Comparison of ENCODE assay signal across 17 mouse cellular contexts in genomic region chr9:43233044-43233443, GRCm38 (mm10). TPM values are rescaled to one million over a fixed set of nuclear protein-coding genes. Genes with fewer than 3 reads are reported as not detected.
A peak's percentile ranks its signal among the peaks of the same experiment; 100 is the strongest.
DNase-seq lines count a peak whose midpoint lies in the region; ATAC-seq lines count a peak whose summit lies in the region.
"Had no signal": no experiment of that assay in that cellular context is flagged by ENCODE, and none has a peak within 500 bp of the region (broad histone marks: within the 10 kb centered on the region; RNA-seq: fewer than 3 reads in every experiment).

No protein-coding gene starts in this region.

- peaks cover 11% of the 10 kb centered on the region for H3K27me3 ChIP-seq in forebrain, embryonic 10.5 days (ENCODE audit: poor library complexity, severe bottlenecking)
- no peaks in the 10 kb centered on the region for H3K27me3 ChIP-seq in forebrain, embryonic 11.5 days (ENCODE audit: control insufficient read depth, insufficient read depth, low read length)
- H3K27me3 ChIP-seq in kidney, embryonic 16.5 days (ENCODE audit: insufficient read depth, low read length) = no peaks in the 10 kb centered on the region
- no peaks in the 10 kb centered on the region for H3K27me3 ChIP-seq in intestine, embryonic 15.5 days (replicated peaks)
- no peaks in the 10 kb centered on the region for H3K27me3 ChIP-seq in liver, embryonic 16.5 days (ENCODE audit: control insufficient read depth, insufficient read depth, low read depth, low read length)
- H3K27me3 ChIP-seq: heart, embryonic 15.5 days had no signal

- no peak overlapping the region for H3K9ac ChIP-seq in forebrain, embryonic 11.5 days (ENCODE audit: low read length)
- no peak overlapping the region for H3K9ac ChIP-seq in kidney, embryonic 16.5 days (replicated peaks; ENCODE audit: low read length)
- no peak overlapping the region for H3K9ac ChIP-seq in intestine, embryonic 15.5 days
- no peak overlapping the region for H3K9ac ChIP-seq in liver, embryonic 16.5 days (ENCODE audit: low read depth, low read length)
- H3K9ac ChIP-seq: heart, embryonic 15.5 days; hindbrain, embryonic 13.5 days had no signal

- DNase-seq in forebrain, embryonic 10.5 days (ENCODE audit: extremely low spot score, low spot score) = no peak
- DNase-seq in forebrain, embryonic 11.5 days (ENCODE audit: low spot score) = no peak
- no peak for DNase-seq in kidney, adult 11 months
- no peak for DNase-seq in Muller cell, postnatal 12 days (ENCODE audit: inconsistent ontology term)
- no peak for DNase-seq in right cerebral cortex, adult 2 months (ENCODE audit: low spot score in 2 of 2)
- DNase-seq: adrenal gland, postnatal 14 days; cerebellum, adult 9-11 months; gastrocnemius, postnatal 36 days; layer of hippocampus, adult 9-11 months; lung, postnatal 10 days had no signal

- no peak for ATAC-seq in forebrain, embryonic 11.5 days (replicated peaks; ENCODE audit: low FRiP score)
- no peak for ATAC-seq in kidney, embryonic 16.5 days (ENCODE audit: low FRiP score, low TSS enrichment)
- ATAC-seq in intestine, embryonic 15.5 days = no peak
- no peak for ATAC-seq in liver, embryonic 16.5 days (ENCODE audit: low read depth)

- 0 out of 2 replicates have a peak overlapping the region, but pooled peaks have one; percentile 74 for H3K27ac ChIP-seq in forebrain, embryonic 10.5 days
- no peak overlapping the region for H3K27ac ChIP-seq in forebrain, embryonic 11.5 days (ENCODE audit: low read depth, low read length)
- peak overlapping the region; percentile 1; the same call in 1 of the 2 replicates for H3K27ac ChIP-seq in kidney, embryonic 16.5 days (ENCODE audit: low read length)
- H3K27ac ChIP-seq in intestine, embryonic 15.5 days = peak overlapping the region; percentile 89
- H3K27ac ChIP-seq in liver, embryonic 16.5 days (ENCODE audit: low read length) = peak overlapping the region; percentile 73
- H3K27ac ChIP-seq: heart, embryonic 15.5 days; hindbrain, embryonic 13.5 days had no signal

- 81% methylated on average over 5 of the region's 5 CpGs for WGBS in forebrain, embryonic 10.5 days
- WGBS in forebrain, embryonic 11.5 days = 70% methylated on average over 5 of the region's 5 CpGs
- 68% methylated on average over 5 of the region's 5 CpGs for WGBS in kidney, embryonic 16.5 days
- WGBS in intestine, embryonic 15.5 days = 41% methylated on average over 5 of the region's 5 CpGs
- WGBS in liver, embryonic 16.5 days (ENCODE audit: insufficient replicate concordance) = 70% methylated on average over 5 of the region's 5 CpGs

- H3K4me2 ChIP-seq in forebrain, embryonic 11.5 days (ENCODE audit: low read depth, low read length, severe bottlenecking) = no peak overlapping the region
- H3K4me2 ChIP-seq in kidney, embryonic 16.5 days (replicated peaks; ENCODE audit: low read depth, low read length) = no peak overlapping the region
- H3K4me2 ChIP-seq in intestine, embryonic 15.5 days (replicated peaks) = no peak overlapping the region
- no peak overlapping the region for H3K4me2 ChIP-seq in liver, embryonic 16.5 days (ENCODE audit: low read depth, low read length)
- H3K4me2 ChIP-seq: heart, embryonic 15.5 days; hindbrain, embryonic 13.5 days had no signal

- H3K36me3 ChIP-seq in forebrain, embryonic 10.5 days (replicated peaks) = peaks cover 80% of the 10 kb centered on the region
- H3K36me3 ChIP-seq in forebrain, embryonic 11.5 days (ENCODE audit: control insufficient read depth, insufficient read depth, low read length) = no peaks in the 10 kb centered on the region
- H3K36me3 ChIP-seq in kidney, embryonic 16.5 days (ENCODE audit: insufficient read depth, low read length) = peaks cover 4% of the 10 kb centered on the region; the same call in 1 of the 2 replicates
- H3K36me3 ChIP-seq in intestine, embryonic 15.5 days = no peaks in the 10 kb centered on the region
- no peaks in the 10 kb centered on the region; the same call in none of the 2 replicates for H3K36me3 ChIP-seq in liver, embryonic 16.5 days (ENCODE audit: control insufficient read depth, insufficient read depth)
- H3K36me3 ChIP-seq: heart, embryonic 15.5 days; hindbrain, embryonic 13.5 days had no signal

- no peaks in the 10 kb centered on the region for H3K9me3 ChIP-seq in forebrain, embryonic 10.5 days
- H3K9me3 ChIP-seq in forebrain, embryonic 11.5 days (ENCODE audit: control insufficient read depth, low read length) = no peaks in the 10 kb centered on the region
- no peaks in the 10 kb centered on the region for H3K9me3 ChIP-seq in kidney, embryonic 16.5 days (ENCODE audit: low read length)
- H3K9me3 ChIP-seq in intestine, embryonic 15.5 days = no peaks in the 10 kb centered on the region
- H3K9me3 ChIP-seq in liver, embryonic 16.5 days (replicated peaks; ENCODE audit: control insufficient read depth, low read length) = no peaks in the 10 kb centered on the region
- H3K9me3 ChIP-seq: heart, embryonic 15.5 days; hindbrain, embryonic 13.5 days had no signal

- no peak overlapping the region for H3K4me3 ChIP-seq in forebrain, embryonic 10.5 days
- no peak overlapping the region for H3K4me3 ChIP-seq in forebrain, embryonic 11.5 days (ENCODE audit: low read depth, low read length)
- no peak overlapping the region for H3K4me3 ChIP-seq in kidney, embryonic 16.5 days (ENCODE audit: low read length)
- H3K4me3 ChIP-seq in intestine, embryonic 15.5 days (replicated peaks) = no peak overlapping the region
- no peak overlapping the region for H3K4me3 ChIP-seq in liver, embryonic 16.5 days (ENCODE audit: low read depth, low read length)
- H3K4me3 ChIP-seq: heart, embryonic 15.5 days; hindbrain, embryonic 13.5 days had no signal

- peaks cover 78% of the 10 kb centered on the region for H3K4me1 ChIP-seq in forebrain, embryonic 10.5 days
- H3K4me1 ChIP-seq in forebrain, embryonic 11.5 days (replicated peaks; ENCODE audit: control insufficient read depth, insufficient read depth, low read length) = peaks cover 3% of the 10 kb centered on the region; the same call in 1 of the 2 replicates
- H3K4me1 ChIP-seq in kidney, embryonic 16.5 days (ENCODE audit: insufficient read depth, low read length) = peaks cover 79% of the 10 kb centered on the region
- peaks cover 85% of the 10 kb centered on the region for H3K4me1 ChIP-seq in intestine, embryonic 15.5 days (replicated peaks)
- peaks cover 81% of the 10 kb centered on the region for H3K4me1 ChIP-seq in liver, embryonic 16.5 days (ENCODE audit: control insufficient read depth, low read depth, low read length)

RNA-seq across cellular contexts. Expression of gene Oaf, which starts 6.7 kb away (rescaled TPM):
- 42.1 and 46.5 TPM in 2 replicates for polyA plus RNA-seq in forebrain, embryonic 10.5 days (2016; fragmentation: Nextera tagmentation; extraction: Ambion mirVana)
- polyA plus RNA-seq in forebrain, embryonic 11.5 days (2014; fragmentation: Nextera tagmentation; extraction: Ambion mirVana) = 38.9 and 46.7 TPM in 2 replicates
- polyA plus RNA-seq in kidney, embryonic 16.5 days (2015; fragmentation: Nextera tagmentation; extraction: Ambion mirVana) = 46.6 and 63.8 TPM in 2 replicates
- polyA plus RNA-seq in intestine, embryonic 15.5 days (2015; fragmentation: Nextera tagmentation; extraction: Ambion mirVana) = 56.8 and 61.0 TPM in 2 replicates
- 24.4 and 29.0 TPM in 2 replicates for polyA plus RNA-seq in liver, embryonic 16.5 days (2015; fragmentation: Nextera tagmentation; extraction: Ambion mirVana)

RNA-seq across cellular contexts. Expression of gene Pou2f3, which starts 22.9 kb away (rescaled TPM):
- polyA plus RNA-seq in forebrain, embryonic 10.5 days (2016; fragmentation: Nextera tagmentation; extraction: Ambion mirVana) = not detected in 2 replicates
- not detected in 2 replicates for polyA plus RNA-seq in forebrain, embryonic 11.5 days (2014; fragmentation: Nextera tagmentation; extraction: Ambion mirVana)
- 0.15 and 0.18 TPM in 2 replicates for polyA plus RNA-seq in kidney, embryonic 16.5 days (2015; fragmentation: Nextera tagmentation; extraction: Ambion mirVana)
- 0.52 and 0.70 TPM in 2 replicates for polyA plus RNA-seq in intestine, embryonic 15.5 days (2015; fragmentation: Nextera tagmentation; extraction: Ambion mirVana)
- polyA plus RNA-seq in liver, embryonic 16.5 days (2015; fragmentation: Nextera tagmentation; extraction: Ambion mirVana) = 0.07 TPM in 1 of 2 replicates, not detected in the other
- polyA plus RNA-seq: hindbrain, embryonic 13.5 days; neural tube, embryonic 14.5 days; spleen, adult 2 months had no signal
